Mouse (Mus musculus) CH12.LX (cell line): ENCODE results near the gene Il12rb1. TPM values are rescaled to one million over a fixed set of nuclear protein-coding genes. Genes with fewer than 3 reads are reported as not detected.

Experiments
- DNase-seq: peaks from one replicate; pipeline ENCODE4 v3.0.0-alpha.2; 2013; ENCODE audit errors: extremely low read depth
- H3K27ac ChIP-seq: 2 replicates; pipeline ENCODE4 v1.5.1; 2012; ENCODE audit warnings: low read depth, mild to moderate bottlenecking, control low read depth, moderate library complexity; ENCODE audit not compliant: insufficient read depth
- H3K27me3 ChIP-seq: replicated peaks from 2 replicates; pipeline ENCODE3; 2012; ENCODE audit warnings: inconsistent platforms
- H3K36me3 ChIP-seq, 2 experiments: replicated peaks in 1 of 2; 2 replicates each; pipeline versions ENCODE3 to v1.6.1; 2012; ENCODE audit warnings: inconsistent platforms in 1 of 2, low read length in 1 of 2, mild to moderate bottlenecking in 1 of 2, mixed read lengths in 1 of 2, moderate library complexity in 1 of 2; ENCODE audit not compliant: control insufficient read depth in 1 of 2, insufficient read depth in 1 of 2
- H3K4me1 ChIP-seq, 2 experiments: 2 replicates each; pipeline ENCODE4 v1.6.1; 2012; ENCODE audit warnings: inconsistent platforms in 1 of 2, moderate library complexity in 1 of 2; ENCODE audit not compliant: insufficient read depth in 2 of 2, control insufficient read depth in 1 of 2
- H3K4me2 ChIP-seq: 2 replicates; pipeline ENCODE4 v1.6.1; 2012; ENCODE audit warnings: low read depth, mild to moderate bottlenecking, control low read depth; ENCODE audit not compliant: poor library complexity, insufficient read depth, severe bottlenecking
- H3K4me3 ChIP-seq, 3 experiments: fragments of 150-350 bp in 1 of 3; sonication (generic) in 1 of 3; replicated peaks in 1 of 3; 2 replicates each; pipeline versions ENCODE3 to v1.5.1; 2011 to 2012; ENCODE audit warnings: low read depth in 2 of 3, low read length in 2 of 3, mild to moderate bottlenecking in 2 of 3, moderate library complexity in 2 of 3, control low read depth in 1 of 3, improper control_type of control experiment in 1 of 3, inconsistent platforms in 1 of 3, mixed read lengths in 1 of 3; ENCODE audit not compliant: poor library complexity in 1 of 3
- H3K79me2 ChIP-seq: replicated peaks from 2 replicates; pipeline ENCODE4 v1.6.1; 2012; ENCODE audit warnings: mild to moderate bottlenecking, moderate library complexity; ENCODE audit not compliant: control insufficient read depth, poor library complexity, insufficient read depth, severe bottlenecking; ENCODE audit errors: extremely low read depth
- H3K9ac ChIP-seq: 2 replicates; pipeline ENCODE4 v1.6.1; 2012; ENCODE audit warnings: low read depth, mild to moderate bottlenecking, control low read depth, moderate library complexity; ENCODE audit not compliant: insufficient read depth
- H3K9me3 ChIP-seq: replicated peaks from 2 replicates; pipeline ENCODE3; 2012; ENCODE audit warnings: low read length, inconsistent platforms, mixed read lengths
- BHLHE40 ChIP-seq: IDR thresholded peaks from 2 replicates; pipeline ENCODE4 v1.6.1; 2011; ENCODE audit warnings: mild to moderate bottlenecking, low read depth, low read length, improper control_type of control experiment
- ELF1 ChIP-seq: IDR thresholded peaks from 2 replicates; pipeline ENCODE4 v1.6.1; 2014; ENCODE audit warnings: low read depth, mild to moderate bottlenecking, inconsistent platforms, low read length, improper control_type of control experiment
- ETS1 ChIP-seq: conservative IDR thresholded peaks from 2 replicates; pipeline ENCODE4 v1.6.1; 2012; ENCODE audit warnings: low read depth, mild to moderate bottlenecking, inconsistent platforms, low read length, improper control_type of control experiment, moderate library complexity
- HCFC1 ChIP-seq: IDR thresholded peaks from 2 replicates; pipeline ENCODE4 v1.6.1; 2012; ENCODE audit warnings: low read depth, mild to moderate bottlenecking, inconsistent platforms, low read length, improper control_type of control experiment
- IRF4 ChIP-seq: IDR thresholded peaks from 2 replicates; pipeline ENCODE4 v1.6.1; 2014; ENCODE audit warnings: low read depth, mild to moderate bottlenecking, inconsistent platforms, low read length, improper control_type of control experiment
- KAT2A ChIP-seq: IDR thresholded peaks from 2 replicates; pipeline ENCODE4 v1.6.1; 2012; ENCODE audit warnings: low read length, improper control_type of control experiment, inconsistent platforms; ENCODE audit not compliant: insufficient replicate concordance
- MEF2A ChIP-seq: IDR thresholded peaks from 2 replicates; pipeline ENCODE4 v1.6.1; 2014; ENCODE audit warnings: low read depth, mild to moderate bottlenecking, inconsistent platforms, low read length, improper control_type of control experiment, borderline replicate concordance
- NRF1 ChIP-seq: IDR thresholded peaks from 2 replicates; pipeline ENCODE4 v1.6.1; 2014; ENCODE audit warnings: low read depth, mild to moderate bottlenecking, inconsistent platforms, low read length, improper control_type of control experiment, moderate library complexity
- SMC3 ChIP-seq: IDR thresholded peaks from 2 replicates; pipeline ENCODE4 v1.6.1; 2011; ENCODE audit warnings: low read depth, low read length, improper control_type of control experiment
- TCF12 ChIP-seq: IDR thresholded peaks from 2 replicates; pipeline ENCODE4 v1.6.1; 2014; ENCODE audit warnings: low read depth, mild to moderate bottlenecking, inconsistent platforms, low read length, improper control_type of control experiment
- UBTF ChIP-seq: IDR thresholded peaks from 2 replicates; pipeline ENCODE4 v1.6.1; 2012; ENCODE audit warnings: low read depth, mild to moderate bottlenecking, inconsistent platforms, low read length, improper control_type of control experiment, moderate library complexity
- USF1 ChIP-seq: IDR thresholded peaks from 2 replicates; pipeline ENCODE4 v1.6.1; 2014; ENCODE audit warnings: low read depth, mild to moderate bottlenecking, inconsistent platforms, low read length, improper control_type of control experiment
- ZKSCAN1 ChIP-seq: IDR thresholded peaks from 2 replicates; pipeline ENCODE4 v1.6.1; 2012; ENCODE audit warnings: low read depth, inconsistent platforms, low read length, improper control_type of control experiment, borderline replicate concordance
- ZMIZ1 ChIP-seq: IDR thresholded peaks from 2 replicates; pipeline ENCODE4 v1.6.1; 2012; ENCODE audit warnings: low read depth, mild to moderate bottlenecking, inconsistent platforms, low read length, improper control_type of control experiment
- ZNF384 ChIP-seq: IDR thresholded peaks from 2 replicates; pipeline ENCODE4 v1.6.1; 2012; ENCODE audit warnings: low read depth, low read length, improper control_type of control experiment, inconsistent platforms
- dilution Hi-C: fragments of 300-500 bp; cut with MboI; formaldehyde crosslinking; loops from 2 replicates; pipeline ENCODE4 v1.14.3; 2020; ENCODE audit warnings: low sequenced_read_pairs; ENCODE audit not compliant: extremely low pct_unique_long_range_greater_than_20kb, extremely low pct_ligation_motif_present
- in situ Hi-C: fragments of 300-500 bp; cut with MboI; formaldehyde crosslinking; loops from 3 replicates; pipeline ENCODE4 v1.14.3; 2019; ENCODE audit warnings: low sequenced_read_pairs, low pct_ligation_motif_present, low pct_unique_long_range_greater_than_20kb, mixed read lengths
- polyA plus RNA-seq: library from polyadenylated mRNA; unstranded; fragments of >175 nt; gene quantifications from 2 replicates; pipeline ENCODE4 v1.2.1, GENCODE M21; 2012; ENCODE audit warnings: low read depth; ENCODE audit not compliant: insufficient read length
- total RNA-seq, 2 experiments: library from RNA; depleted of rRNA; stranded (reverse); fragments of 300-350 nt in 1 of 2; fragments of >200 nt in 1 of 2; gene quantifications; 2 replicates each; pipeline ENCODE4 v1.2.3; 2012 to 2014

Il12rb1 gene
- total and polyA plus RNA-seq, 3 experiments: 4.5 to 23.2 (median 12.5) TPM

DNA sequence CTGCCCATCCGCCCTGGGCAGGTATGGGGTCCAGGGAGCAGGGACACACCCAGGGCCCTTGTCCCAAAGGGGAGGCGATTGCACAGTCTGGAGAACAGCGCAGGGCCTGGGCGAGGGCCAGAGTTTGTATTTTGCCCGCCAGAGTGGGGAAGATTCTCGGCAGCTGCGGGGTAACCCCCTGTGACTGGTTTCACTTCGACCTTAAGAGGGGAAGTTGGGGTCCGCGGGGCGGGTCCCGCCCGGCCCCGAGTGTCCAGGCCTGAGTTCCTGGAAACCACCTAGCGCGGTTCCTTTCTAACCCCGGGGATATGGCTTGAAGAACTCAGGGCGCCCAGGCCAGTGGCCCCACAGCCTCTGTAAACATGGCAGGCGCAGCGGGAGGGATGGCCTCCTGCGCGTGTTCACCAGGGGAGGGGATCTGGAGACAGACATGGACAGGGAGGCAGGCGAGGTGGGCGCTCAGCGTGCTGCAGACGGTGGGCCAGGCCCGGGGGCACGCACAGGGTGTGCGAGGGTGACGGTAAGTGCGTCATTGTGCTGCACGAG, 39.9 kb upstream of the Il12rb1 start:
- Histone ChIP-seq H3K27ac (peak overlapping the region; percentile 80), H3K9me3 (no peaks in the 10 kb centered on the region), H3K4me3 (peak overlapping the region in 2 of 3 experiments; percentile 41 to 48), H3K9ac (0 out of 2 replicates have a peak overlapping the region, but pooled peaks have one; percentile 2), H3K27me3 (no peaks in the 10 kb centered on the region), H3K79me2 (no peaks in the 10 kb centered on the region), H3K36me3 (peaks cover 44 to 63% of the 10 kb centered on the region in 2 experiments), H3K4me2 (peak overlapping the region; percentile 24; the same call in 1 of the 2 replicates), H3K4me1 (peaks cover 42 to 76% of the 10 kb centered on the region in 2 experiments)
- in situ Hi-C loops: loop anchor here (5.0 kb wide), 1 partner anchor 34 kb away; no protein-coding TSS in a partner anchor
- peak; percentile 53 for DNase-seq
- TF ChIP-seq MEF2A (no peak), ETS1 (0 out of 2 replicates have a peak, but pooled peaks have one; percentile 15), BHLHE40 (peak; percentile 2; the same call in 1 of the 2 replicates), KAT2A (no peak), TCF12 (0 out of 2 replicates have a peak, but pooled peaks have one; percentile 21), IRF4 (peak; percentile 52)
- TF ChIP-seq, all 38 proteins: peak for 4
- dilution Hi-C loops: no loop called here

GRCm38 (mm10) chr8:70768956-70769355, 39.3 kb upstream of the Il12rb1 start:
- DNase-seq: peak; percentile 86
- peak overlapping the region; percentile 80 for H3K27ac ChIP-seq
- no peaks in the 10 kb centered on the region for H3K79me2 ChIP-seq
- H3K36me3 ChIP-seq: peaks cover 39 to 59% of the 10 kb centered on the region in 2 experiments
- peaks cover 48 to 77% of the 10 kb centered on the region in 2 experiments for H3K4me1 ChIP-seq
- peak overlapping the region; percentile 24; the same call in 1 of the 2 replicates for H3K4me2 ChIP-seq
- dilution Hi-C loops: no loop called here
- in situ Hi-C loops: loop anchor here (5.0 kb wide), 1 partner anchor 33 kb away; no protein-coding TSS in a partner anchor
- TF ChIP-seq ZNF384 (no peak), KAT2A (no peak), ELF1 (peak; percentile 32; the same call in 1 of the 2 replicates), HCFC1 (no peak), ZMIZ1 (peak; percentile 30; the same call in 1 of the 2 replicates), UBTF (no peak), ZKSCAN1 (no peak), BHLHE40 (peak; percentile 65), USF1 (peak; percentile 33; the same call in 1 of the 2 replicates), NRF1 (peak; percentile 86), SMC3 (no peak)
- H3K9ac ChIP-seq: no peak overlapping the region
- no peaks in the 10 kb centered on the region for H3K27me3 ChIP-seq
- H3K4me3 ChIP-seq: peak overlapping the region in 2 of 3 experiments; percentile 41 to 48
- H3K9me3 ChIP-seq: no peaks in the 10 kb centered on the region
